Mouse (Mus musculus): ENCODE data around the gene Tex48.

GRCm38 (mm10) chr4:63595259-63595658 is 27.0 kb downstream of the Tex48 start:
- TF ChIP-seq POLR2A (IDR thresholded peaks at IDR 0.05; ENCODE audit: low read depth, low read length): no peak
- no peak for TF ChIP-seq CTCF (IDR thresholded peaks at IDR 0.05; ENCODE audit: extremely low read depth, insufficient read depth, insufficient read length, insufficient replicate concordance)

Measured in spleen, adult 2 months (tissue).